Mouse (Mus musculus) hindbrain, embryonic 10.5 days (tissue): ENCODE data around the gene Dmbx1. TPM values are rescaled to one million over a fixed set of nuclear protein-coding genes. Genes with fewer than 3 reads are reported as not detected.
A peak's percentile ranks its signal among the peaks of the same experiment; 100 is the strongest.

Experiments
- DNase-seq: peaks from one replicate; pipeline ENCODE4 v3.0.0-alpha.2; 2017; ENCODE audit warnings: low spot score
- H3K27ac ChIP-seq: fragments of 300-500 bp; sonication (generic); 2 replicates; pipeline ENCODE4 v1.5.1; 2016; ENCODE audit warnings: mild to moderate bottlenecking, moderate library complexity
- H3K27me3 ChIP-seq: fragments of 300-500 bp; sonication (generic); 2 replicates; pipeline ENCODE4 v1.6.1; 2016; ENCODE audit warnings: mild to moderate bottlenecking; ENCODE audit not compliant: poor library complexity, insufficient read depth, severe bottlenecking
- H3K36me3 ChIP-seq: fragments of 300-500 bp; sonication (generic); 2 replicates; pipeline ENCODE4 v1.6.1; 2016; ENCODE audit warnings: mild to moderate bottlenecking, moderate library complexity
- H3K4me1 ChIP-seq: fragments of 300-500 bp; sonication (generic); replicated peaks from 2 replicates; pipeline ENCODE4 v1.6.1; 2016; ENCODE audit warnings: mild to moderate bottlenecking
- H3K4me3 ChIP-seq: fragments of 300-500 bp; sonication (generic); 2 replicates; pipeline ENCODE4 v1.5.1; 2016; ENCODE audit warnings: mild to moderate bottlenecking, moderate library complexity
- H3K9me3 ChIP-seq: fragments of 300-500 bp; sonication (generic); 2 replicates; pipeline ENCODE4 v1.6.1; 2016; ENCODE audit warnings: mild to moderate bottlenecking, moderate library complexity
- WGBS: fragments of 180-500 bp; shearing (Covaris S2); methylation state at CpG from one replicate; pipeline ENCODE4 v1.1.7; 2016; 5-methylcytosine and 5-hydroxymethylcytosine counted together
- polyA plus RNA-seq: library from polyadenylated mRNA; unstranded; fragments of >200 nt; fragmentation: Nextera tagmentation; extraction: Ambion mirVana; gene quantifications from 2 replicates; pipeline ENCODE4 v1.2.1, GENCODE M21; 2016

Dmbx1 gene
- polyA plus RNA-seq, 1 experiment from 2014 or later: 4.0 TPM

GRCm38 (mm10) chr4:115878216-115878678 is 61.5 kb downstream of the Dmbx1 start:
- Histone ChIP-seq H3K4me1 (peaks cover 70% of the 10 kb centered on the region), H3K9me3 (no peaks in the 10 kb centered on the region), H3K4me3 (peak overlapping the region; percentile 22), H3K27me3 (peaks cover 17% of the 10 kb centered on the region; the same call in 1 of the 2 replicates), H3K27ac (peak overlapping the region; percentile 89), H3K36me3 (peaks cover 35% of the 10 kb centered on the region)
- peak; percentile 81 for DNase-seq
- WGBS: 0% methylated on average over 11 of the region's 11 CpGs

- WGBS: 81% methylated on average over 3 of the region's 3 CpGs
Measured at GRCm38 (mm10) chr4:115873231-115873630, 66.5 kb downstream of the Dmbx1 start.

GRCm38 (mm10) chr4:115869512-115870210 is 70.1 kb downstream of the Dmbx1 start:
- no peak for DNase-seq
- peak overlapping the region; percentile 67 for H3K27ac ChIP-seq
- 18% methylated on average over 16 of the region's 16 CpGs for WGBS
- H3K9me3 ChIP-seq: no peaks in the 10 kb centered on the region
- no peak overlapping the region for H3K4me3 ChIP-seq
- no peaks in the 10 kb centered on the region for H3K27me3 ChIP-seq
- peaks cover 14% of the 10 kb centered on the region for H3K4me1 ChIP-seq
- H3K36me3 ChIP-seq: peaks cover 44% of the 10 kb centered on the region

More at GRCm38 (mm10) chr4:115873231-115873630, 66.5 kb downstream of the Dmbx1 start:
- Histone ChIP-seq H3K27ac (no peak overlapping the region), H3K4me3 (no peak overlapping the region), H3K9me3 (no peaks in the 10 kb centered on the region), H3K4me1 (peaks cover 35% of the 10 kb centered on the region), H3K27me3 (peaks cover 11% of the 10 kb centered on the region; the same call in 1 of the 2 replicates), H3K36me3 (peaks cover 52% of the 10 kb centered on the region)
- no peak for DNase-seq

Other genes with a start within 250 kb of the Dmbx1 start
- gene Efcab14, start 202.2 kb downstream of the Dmbx1 start, polyA plus RNA-seq: 31.0 and 33.7 TPM in 2 replicates
- 0.20 TPM in 1 of 2 replicates, not detected in the other for gene Tex38, start 158.9 kb downstream of the Dmbx1 start, polyA plus RNA-seq
- gene Atpaf1, start 155.1 kb downstream of the Dmbx1 start, polyA plus RNA-seq: 38.3 and 49.9 TPM in 2 replicates
- gene Mob3c, start 111.8 kb downstream of the Dmbx1 start, polyA plus RNA-seq: 3.8 and 6.2 TPM in 2 replicates
- 26.0 and 30.7 TPM in 2 replicates for gene Mknk1, start 100.7 kb downstream of the Dmbx1 start, polyA plus RNA-seq
- not detected in 2 replicates for gene Kncn, start 55.5 kb downstream of the Dmbx1 start, polyA plus RNA-seq
- 0.10 TPM in 1 of 2 replicates, not detected in the other for gene 6430628N08Rik, start 49.3 kb downstream of the Dmbx1 start, polyA plus RNA-seq
- 2.6 and 4.4 TPM in 2 replicates for gene Faah, start 78.0 kb upstream of the Dmbx1 start, polyA plus RNA-seq
- gene Nsun4, start 114.0 kb upstream of the Dmbx1 start, polyA plus RNA-seq: 18.0 and 19.6 TPM in 2 replicates
- 453 and 461 TPM in 2 replicates for gene Uqcrh, start 135.1 kb upstream of the Dmbx1 start, polyA plus RNA-seq
- gene Lrrc41, start 135.3 kb upstream of the Dmbx1 start, polyA plus RNA-seq: 68.2 and 78.6 TPM in 2 replicates
- gene Rad54l, start 183.8 kb upstream of the Dmbx1 start, polyA plus RNA-seq: 57.3 and 75.4 TPM in 2 replicates
- gene Pomgnt1, start 183.9 kb upstream of the Dmbx1 start, polyA plus RNA-seq: 51.9 and 55.0 TPM in 2 replicates
- 2.1 and 2.2 TPM in 2 replicates for gene Lurap1, start 211.4 kb upstream of the Dmbx1 start, polyA plus RNA-seq
- gene Tspan1, start 227.7 kb upstream of the Dmbx1 start, polyA plus RNA-seq: 0.26 TPM in 1 of 2 replicates, not detected in the other
- gene 1700042G07Rik, start 233.4 kb upstream of the Dmbx1 start, polyA plus RNA-seq: not detected in 2 replicates
- gene Gm49337, start 233.5 kb upstream of the Dmbx1 start, polyA plus RNA-seq: not detected in 2 replicates